Mouse (Mus musculus) liver, embryonic 12.5 days (tissue): Measurements from ENCODE around the gene Actl7b. TPM values are rescaled to one million over a fixed set of nuclear protein-coding genes. Genes with fewer than 3 reads are reported as not detected.

Experiments
- ATAC-seq: fragments of 200-750 bp; cut with Nextera tagmentation; 2 replicates; pipeline ENCODE4 v1.8.0; 2017; ENCODE audit warnings: moderate number of reproducible peaks, mild to moderate bottlenecking, moderate library complexity
- H3K27ac ChIP-seq: fragments of 300-500 bp; sonication (generic); 2 replicates; pipeline ENCODE4 v1.5.1; 2016; ENCODE audit warnings: mild to moderate bottlenecking
- H3K27me3 ChIP-seq: fragments of 300-500 bp; sonication (generic); replicated peaks from 2 replicates; pipeline ENCODE4 v1.6.1; 2016; ENCODE audit warnings: mild to moderate bottlenecking, moderate library complexity
- H3K36me3 ChIP-seq: fragments of 300-500 bp; sonication (generic); 2 replicates; pipeline ENCODE4 v1.6.1; 2016; ENCODE audit warnings: mild to moderate bottlenecking, moderate library complexity
- H3K4me1 ChIP-seq: fragments of 300-500 bp; sonication (generic); 2 replicates; pipeline ENCODE4 v1.6.1; 2016
- H3K4me2 ChIP-seq: fragments of 300-500 bp; sonication (generic); 2 replicates; pipeline ENCODE4 v1.6.1; 2016; ENCODE audit warnings: mild to moderate bottlenecking, moderate library complexity
- H3K4me3 ChIP-seq: fragments of 300-500 bp; sonication (generic); 2 replicates; pipeline ENCODE4 v1.5.1; 2016; ENCODE audit warnings: mild to moderate bottlenecking, moderate library complexity
- H3K9ac ChIP-seq: fragments of 300-500 bp; sonication (generic); 2 replicates; pipeline ENCODE4 v1.6.1; 2016; ENCODE audit warnings: mild to moderate bottlenecking, moderate library complexity
- H3K9me3 ChIP-seq: fragments of 300-500 bp; sonication (generic); replicated peaks from 2 replicates; pipeline ENCODE4 v1.6.1; 2016; ENCODE audit warnings: mild to moderate bottlenecking, moderate library complexity
- WGBS: fragments of 180-500 bp; shearing (Covaris S2); methylation state at CpG from one replicate; pipeline ENCODE4 v1.1.7; 2016; ENCODE audit not compliant: insufficient replicate concordance; 5-methylcytosine and 5-hydroxymethylcytosine counted together
- polyA plus RNA-seq: library from polyadenylated mRNA; unstranded; fragments of >200 nt; fragmentation: Nextera tagmentation; extraction: Ambion mirVana; gene quantifications from 2 replicates; pipeline ENCODE4 v1.2.1, GENCODE M21; 2016

Gene Actl7b
- not detected in 2 replicates for polyA plus RNA-seq

DNA sequence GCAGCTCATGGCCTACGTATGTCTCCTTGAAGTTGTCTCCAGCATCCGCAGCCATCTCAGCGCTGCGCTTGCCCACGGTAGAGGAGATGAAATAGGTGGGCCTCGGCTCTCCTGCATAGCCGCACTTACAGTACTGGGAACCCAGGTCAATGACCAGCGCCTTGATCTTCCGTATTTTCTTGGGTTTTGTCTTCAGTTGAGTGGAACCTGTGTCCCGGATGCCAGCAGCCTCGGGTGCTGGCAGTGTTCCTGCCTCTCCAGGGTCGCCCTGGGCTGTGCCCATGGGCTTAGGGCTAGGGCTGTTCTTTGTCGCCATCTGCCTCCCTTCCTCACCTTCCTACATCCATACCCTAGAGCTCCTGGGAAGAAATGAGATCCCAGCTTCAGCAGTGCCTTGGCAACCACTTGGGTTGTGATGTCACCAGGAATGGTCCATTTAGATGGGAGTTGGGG is at the start of gene Actl7b:
Actl7b (minus strand) TSS at position 403 of the 453 bp plus-strand sequence.
- no peak for ATAC-seq
- Histone ChIP-seq H3K4me1 (no peaks in the 10 kb centered on the region), H3K27me3 (no peaks in the 10 kb centered on the region), H3K9me3 (no peaks in the 10 kb centered on the region), H3K36me3 (peaks cover 20% of the 10 kb centered on the region), H3K27ac (no peak within 1 kb of the TSS), H3K4me3 (no peak within 1 kb of the TSS), H3K4me2 (no peak within 1 kb of the TSS), H3K9ac (no peak within 1 kb of the TSS)
- WGBS, result 86% methylated on average over 13 of the region's 13 CpGs

DNA sequence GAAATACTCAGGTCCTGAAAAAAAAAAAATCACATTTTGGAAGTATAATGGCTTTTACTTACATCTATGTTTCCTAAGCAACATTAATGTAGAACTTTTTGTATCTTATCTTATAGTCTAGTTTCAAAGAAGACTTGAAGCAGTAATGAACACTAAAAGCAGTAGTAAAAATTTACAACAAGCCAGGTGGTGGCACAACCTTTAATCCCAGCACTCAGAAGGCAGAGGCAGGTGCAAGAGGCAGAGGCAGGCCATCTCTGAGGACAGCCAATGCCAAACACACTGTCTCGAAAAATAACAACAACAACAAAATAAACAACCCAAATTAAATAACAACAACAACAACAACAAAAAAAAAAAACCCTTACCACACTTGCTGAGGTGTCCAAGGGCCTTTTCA is 29.8 kb upstream of the Actl7b start:
- H3K4me3 ChIP-seq, result no peak overlapping the region
- no peak overlapping the region for H3K9ac ChIP-seq
- H3K4me2 ChIP-seq, result no peak overlapping the region
- H3K36me3 ChIP-seq, result peaks cover 91% of the 10 kb centered on the region
- H3K27ac ChIP-seq, result no peak overlapping the region
- no peak for ATAC-seq
- 59% methylated on average over 1 of the region's 1 CpGs for WGBS
- H3K9me3 ChIP-seq, result no peaks in the 10 kb centered on the region
- no peaks in the 10 kb centered on the region for H3K27me3 ChIP-seq
- H3K4me1 ChIP-seq, result no peaks in the 10 kb centered on the region

DNA sequence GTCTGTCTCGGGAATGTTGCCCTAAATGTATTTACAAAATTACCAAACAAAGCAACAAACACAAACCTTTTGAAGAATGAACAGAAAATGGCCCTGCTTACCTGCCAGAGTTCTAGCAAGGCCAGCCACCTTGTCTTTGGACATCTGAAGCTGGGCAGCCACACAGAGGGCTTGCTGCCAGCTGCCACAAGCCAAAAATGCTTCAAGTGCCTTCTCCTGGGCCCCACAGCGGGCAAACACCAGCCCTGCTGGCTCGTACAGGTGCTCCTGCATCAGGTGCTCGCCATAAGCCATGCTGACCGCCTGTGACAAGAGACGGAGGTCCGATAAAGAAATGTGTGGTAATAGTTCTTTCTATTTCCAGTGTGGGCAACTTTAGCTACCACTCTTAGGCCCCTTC is 27.7 kb upstream of the Actl7b start:
- H3K36me3 ChIP-seq, result peaks cover 95% of the 10 kb centered on the region
- H3K4me3 ChIP-seq, result no peak overlapping the region

DNA sequence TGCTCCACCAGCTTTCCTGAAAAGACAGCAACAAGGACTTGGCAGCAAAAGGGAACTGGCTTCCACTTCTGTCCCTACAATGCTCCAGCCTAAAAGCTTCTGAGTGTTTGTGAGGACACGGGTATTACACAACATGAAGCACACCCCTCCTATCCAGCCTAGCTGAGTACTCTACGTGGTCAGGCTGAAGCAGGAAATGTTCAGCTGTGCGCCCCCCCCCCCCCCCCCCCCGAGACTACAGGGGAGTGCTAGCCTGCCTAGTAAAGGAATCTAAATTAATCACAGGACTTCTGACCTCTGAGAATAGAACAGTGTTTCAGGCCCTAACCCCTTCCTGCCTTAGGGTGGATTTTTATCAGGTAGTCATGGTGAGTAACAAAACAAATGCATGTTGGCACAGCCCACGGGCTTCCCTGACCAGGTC is 26.6 kb upstream of the Actl7b start:
- ATAC-seq, result no peak
- 55% methylated on average over 5 of the region's 5 CpGs for WGBS
- no peak overlapping the region for H3K4me2 ChIP-seq
- H3K27ac ChIP-seq, result no peak overlapping the region
- H3K9me3 ChIP-seq, result no peaks in the 10 kb centered on the region
- no peaks in the 10 kb centered on the region for H3K27me3 ChIP-seq
- peaks cover 90% of the 10 kb centered on the region for H3K36me3 ChIP-seq
- H3K4me1 ChIP-seq, result no peaks in the 10 kb centered on the region
- no peak overlapping the region for H3K4me3 ChIP-seq
- H3K9ac ChIP-seq, result no peak overlapping the region

More for the DNA sequence above, 27.7 kb upstream of the Actl7b start:
- Histone ChIP-seq H3K9ac (no peak overlapping the region), H3K4me2 (no peak overlapping the region), H3K27me3 (no peaks in the 10 kb centered on the region), H3K9me3 (no peaks in the 10 kb centered on the region), H3K27ac (no peak overlapping the region), H3K4me1 (no peaks in the 10 kb centered on the region)
- ATAC-seq, result no peak
- WGBS, result 77% methylated on average over 7 of the region's 7 CpGs

DNA sequence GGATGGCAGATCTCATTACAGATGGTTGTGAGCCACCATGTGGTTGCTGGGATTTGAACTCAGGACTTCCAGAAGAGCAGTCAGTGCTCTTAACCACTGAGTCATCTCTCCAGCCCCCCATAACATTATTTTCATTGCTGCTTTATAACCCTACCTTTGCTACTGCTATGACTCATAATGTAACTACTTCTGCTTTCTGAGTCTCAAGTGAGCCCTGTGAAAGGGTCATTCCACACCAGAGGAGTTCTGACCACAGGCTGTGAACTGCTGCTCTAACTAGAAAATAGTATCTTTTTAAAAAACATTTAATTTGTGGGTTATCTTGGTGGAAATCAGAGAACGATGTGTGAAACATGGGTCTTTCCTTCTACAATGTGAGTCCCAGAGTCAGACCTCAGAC is 16.4 kb upstream of the Actl7b start:
- Histone ChIP-seq H3K4me1 (no peaks in the 10 kb centered on the region), H3K9me3 (no peaks in the 10 kb centered on the region), H3K27ac (no peak overlapping the region), H3K36me3 (peaks cover 100% of the 10 kb centered on the region), H3K9ac (no peak overlapping the region), H3K4me2 (no peak overlapping the region), H3K4me3 (no peak overlapping the region), H3K27me3 (no peaks in the 10 kb centered on the region)
- ATAC-seq, result no peak
- 88% methylated on average over 1 of the region's 1 CpGs for WGBS

DNA sequence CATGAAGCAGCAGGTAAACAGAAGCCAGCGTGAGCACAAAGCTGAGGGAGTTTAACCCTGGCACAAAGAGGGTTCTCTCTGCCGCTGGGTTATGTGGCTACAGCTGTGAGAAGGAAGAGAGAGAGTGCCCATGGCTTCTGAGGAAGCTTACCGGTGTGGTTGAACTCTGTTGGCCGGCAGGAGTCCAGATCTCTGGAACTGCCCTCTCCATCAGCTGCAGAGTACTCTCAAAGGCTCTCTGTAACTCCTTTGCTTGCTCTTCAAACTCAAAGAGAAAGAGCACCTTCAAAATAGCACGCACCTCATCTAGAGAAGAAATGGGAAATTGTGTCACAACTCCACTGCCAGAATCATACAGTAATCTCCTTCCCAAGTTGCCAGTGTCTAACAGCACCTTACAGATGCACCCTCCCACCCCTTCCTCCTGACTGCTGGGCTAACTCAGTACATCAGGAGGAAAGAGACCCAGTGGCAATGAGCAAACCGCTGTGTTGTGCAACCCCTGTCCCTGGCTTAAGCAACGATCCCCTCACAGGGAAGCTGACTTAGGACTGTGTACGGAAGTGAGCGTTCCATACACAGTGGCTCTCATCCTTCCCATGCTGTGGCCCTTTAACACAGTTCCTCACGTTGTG is 15.8 kb upstream of the Actl7b start:
- Histone ChIP-seq H3K9me3 (no peaks in the 10 kb centered on the region), H3K4me1 (no peaks in the 10 kb centered on the region), H3K4me3 (no peak overlapping the region), H3K9ac (no peak overlapping the region), H3K36me3 (peaks cover 96% of the 10 kb centered on the region), H3K4me2 (no peak overlapping the region), H3K27me3 (no peaks in the 10 kb centered on the region), H3K27ac (no peak overlapping the region)
- 85% methylated on average over 10 of the region's 10 CpGs for WGBS
- ATAC-seq, result peak; percentile 51; the same call in 1 of the 2 replicates

DNA sequence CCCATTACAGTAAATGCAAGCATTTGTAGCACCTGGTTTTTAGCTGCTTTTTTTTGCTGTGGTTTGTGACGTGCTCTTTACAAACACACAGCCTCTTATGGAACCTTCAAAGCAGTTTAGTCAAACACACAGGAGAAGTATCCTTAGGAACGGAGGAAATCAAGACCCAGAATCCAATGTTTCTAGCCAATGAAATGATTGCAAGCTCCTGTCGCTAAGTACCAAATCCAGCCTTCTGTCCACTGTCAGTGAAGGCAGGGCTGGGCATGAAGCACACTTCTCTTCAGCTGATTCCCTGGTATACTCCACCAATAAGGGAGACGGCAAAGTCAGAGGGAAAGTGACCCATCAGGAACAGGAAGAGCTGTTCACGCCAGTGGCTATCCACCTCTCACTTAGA is 14.8 kb upstream of the Actl7b start:
- Histone ChIP-seq H3K4me1 (no peaks in the 10 kb centered on the region), H3K27me3 (no peaks in the 10 kb centered on the region), H3K9ac (no peak overlapping the region), H3K4me3 (no peak overlapping the region), H3K9me3 (no peaks in the 10 kb centered on the region), H3K27ac (no peak overlapping the region), H3K36me3 (peaks cover 96% of the 10 kb centered on the region), H3K4me2 (no peak overlapping the region)
- WGBS, result 88% methylated on average over 5 of the region's 5 CpGs
- ATAC-seq, result no peak

DNA sequence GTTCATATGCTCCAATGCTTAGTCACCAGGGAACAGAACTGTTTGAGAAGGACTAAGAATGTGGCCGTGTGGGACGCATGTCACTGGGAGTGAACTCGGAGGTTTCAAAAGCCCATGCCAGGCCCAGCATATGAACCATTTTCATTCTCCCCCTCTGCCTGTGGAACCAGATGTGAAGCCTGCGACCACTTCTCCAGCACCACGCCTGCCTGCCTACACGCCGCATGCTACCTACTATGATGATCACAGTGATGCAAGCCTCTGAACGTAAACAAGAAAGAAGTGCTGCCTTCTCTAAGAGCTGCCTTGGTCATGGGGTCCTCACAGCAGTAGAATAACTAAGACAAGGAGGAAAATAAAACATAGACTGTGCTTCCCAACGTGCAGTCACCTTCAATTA is 6.2 kb upstream of the Actl7b start:
- Histone ChIP-seq H3K9me3 (no peaks in the 10 kb centered on the region), H3K4me1 (no peaks in the 10 kb centered on the region), H3K27ac (no peak overlapping the region), H3K4me3 (no peak overlapping the region), H3K4me2 (no peak overlapping the region), H3K36me3 (peaks cover 74% of the 10 kb centered on the region), H3K9ac (no peak overlapping the region), H3K27me3 (no peaks in the 10 kb centered on the region)
- ATAC-seq, result no peak
- 82% methylated on average over 9 of the region's 9 CpGs for WGBS

DNA sequence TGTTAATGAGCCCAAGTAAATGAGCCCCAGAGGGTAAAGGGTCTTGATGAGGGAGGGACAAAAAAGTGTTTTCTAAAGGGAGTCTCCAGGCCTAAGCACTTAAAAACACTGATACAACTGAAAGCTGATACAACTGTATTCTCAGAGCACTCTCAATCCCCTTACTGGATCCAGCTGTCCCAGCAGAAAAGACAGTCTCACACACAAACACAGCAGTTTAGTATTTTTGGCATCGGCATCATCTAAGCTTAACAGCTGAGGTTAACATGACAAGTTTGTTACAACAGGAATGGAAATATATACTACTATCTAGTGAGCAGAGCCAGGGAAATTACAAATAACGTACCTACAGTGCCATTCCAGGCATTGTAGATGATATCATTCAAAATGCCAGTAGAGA is 5.1 kb upstream of the Actl7b start:
- H3K27ac ChIP-seq, result no peak overlapping the region
- no peaks in the 10 kb centered on the region for H3K27me3 ChIP-seq
- H3K4me1 ChIP-seq, result no peaks in the 10 kb centered on the region
- no peak overlapping the region for H3K9ac ChIP-seq
- H3K4me3 ChIP-seq, result no peak overlapping the region
- peaks cover 65% of the 10 kb centered on the region for H3K36me3 ChIP-seq
- ATAC-seq, result no peak
- 81% methylated on average over 2 of the region's 2 CpGs for WGBS
- no peak overlapping the region for H3K4me2 ChIP-seq
- H3K9me3 ChIP-seq, result no peaks in the 10 kb centered on the region

DNA sequence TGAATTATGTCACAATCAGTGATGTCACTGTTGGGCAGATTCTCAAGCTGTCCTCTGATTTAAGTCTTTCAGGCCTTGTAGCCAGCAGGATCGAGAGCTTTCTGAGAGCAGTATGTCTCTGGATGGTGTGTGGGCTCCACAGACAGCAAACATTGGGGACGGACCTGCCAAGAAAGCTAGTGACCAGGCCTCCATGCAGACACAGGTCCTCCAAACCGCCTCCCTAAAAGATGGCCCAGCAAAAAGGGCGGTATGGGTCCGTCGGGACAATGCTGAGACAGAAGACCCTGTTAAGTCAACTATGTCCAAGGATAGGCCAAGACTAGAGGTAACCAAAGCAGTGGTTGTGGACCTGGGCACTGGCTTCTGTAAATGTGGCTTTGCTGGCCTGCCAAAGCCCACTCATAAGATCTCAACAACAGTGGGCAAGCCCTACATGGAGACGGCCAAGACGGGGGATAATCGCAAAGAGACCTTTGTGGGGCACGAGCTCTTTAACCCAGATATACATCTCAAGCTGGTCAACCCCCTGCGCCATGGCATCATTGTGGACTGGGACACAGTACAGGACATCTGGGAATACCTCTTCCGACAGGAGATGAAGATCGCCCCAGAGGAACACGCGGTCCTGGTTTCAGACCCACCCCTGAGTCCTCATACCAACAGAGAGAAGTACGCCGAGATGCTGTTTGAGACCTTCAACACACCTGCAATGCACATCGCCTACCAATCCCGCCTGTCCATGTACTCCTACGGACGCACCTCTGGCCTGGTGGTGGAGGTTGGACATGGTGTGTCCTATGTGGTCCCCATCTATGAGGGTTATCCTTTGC is 2.3 kb upstream of the Actl7b start, which contains the start of gene Actl7a:
Actl7a (plus strand) TSS at position 51 of the 833 bp plus-strand sequence.
- H3K27ac ChIP-seq, result no peak within 1 kb of the TSS
- H3K9me3 ChIP-seq, result no peaks in the 10 kb centered on the region
- H3K9ac ChIP-seq, result no peak within 1 kb of the TSS
- WGBS, result 87% methylated on average over 21 of the region's 21 CpGs
- ATAC-seq, result no peak
- H3K4me3 ChIP-seq, result no peak within 1 kb of the TSS
- H3K27me3 ChIP-seq, result no peaks in the 10 kb centered on the region
- no peak within 1 kb of the TSS for H3K4me2 ChIP-seq
- H3K36me3 ChIP-seq, result peaks cover 40% of the 10 kb centered on the region
- no peaks in the 10 kb centered on the region for H3K4me1 ChIP-seq

DNA sequence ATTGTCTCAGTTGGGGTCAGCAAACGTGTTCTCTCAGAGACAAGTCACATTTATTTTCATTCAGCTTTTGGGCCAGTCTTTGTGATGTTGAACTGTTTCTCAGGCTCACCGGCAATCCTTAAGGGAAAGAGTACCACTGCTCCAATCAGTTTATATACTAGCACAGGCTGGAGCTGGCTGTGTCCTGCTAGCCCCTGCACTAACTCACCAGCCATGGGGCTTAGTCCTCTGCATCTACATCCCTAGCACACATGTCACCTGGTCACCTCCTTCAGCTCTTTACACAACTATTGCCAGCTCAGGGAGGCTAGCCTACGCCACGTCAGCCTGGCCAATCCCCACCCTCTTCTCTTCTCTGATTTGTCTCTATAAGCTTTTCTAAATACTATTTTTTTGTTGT is 1.5 kb upstream of the Actl7b start:
- WGBS, result 69% methylated on average over 4 of the region's 4 CpGs
- ATAC-seq, result no peak
- no peak overlapping the region for H3K4me3 ChIP-seq
- H3K9ac ChIP-seq, result no peak overlapping the region
- no peaks in the 10 kb centered on the region for H3K9me3 ChIP-seq
- no peak overlapping the region for H3K4me2 ChIP-seq
- peaks cover 35% of the 10 kb centered on the region for H3K36me3 ChIP-seq
- no peaks in the 10 kb centered on the region for H3K4me1 ChIP-seq
- H3K27ac ChIP-seq, result no peak overlapping the region
- no peaks in the 10 kb centered on the region for H3K27me3 ChIP-seq

DNA sequence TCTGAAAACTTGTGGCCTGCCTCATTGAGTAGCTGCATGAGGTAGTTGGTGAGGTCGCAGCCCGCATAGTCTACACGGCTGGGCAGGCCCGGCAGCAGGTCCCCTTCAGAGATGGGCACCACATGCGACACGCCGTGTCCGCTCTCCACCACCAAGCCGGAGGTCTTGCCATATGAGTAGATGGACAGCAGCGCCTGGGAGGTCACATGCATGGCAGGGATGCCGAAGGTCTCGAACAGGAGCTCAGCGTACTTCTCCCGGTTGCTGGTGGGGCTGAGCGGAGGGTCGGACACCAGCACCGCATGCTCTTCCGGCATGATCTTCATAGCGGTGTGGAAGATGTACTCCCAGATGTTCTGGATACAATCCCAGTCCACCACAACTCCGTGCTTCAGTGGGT is 632 bp downstream of the Actl7b start:
- no peak overlapping the region for H3K4me2 ChIP-seq
- no peak overlapping the region for H3K9ac ChIP-seq
- 85% methylated on average over 20 of the region's 20 CpGs for WGBS
- H3K9me3 ChIP-seq, result no peaks in the 10 kb centered on the region
- H3K4me1 ChIP-seq, result no peaks in the 10 kb centered on the region
- H3K36me3 ChIP-seq, result peaks cover 15% of the 10 kb centered on the region
- H3K4me3 ChIP-seq, result no peak overlapping the region
- H3K27ac ChIP-seq, result no peak overlapping the region
- no peak; the same call in 1 of the 2 replicates for ATAC-seq
- H3K27me3 ChIP-seq, result no peaks in the 10 kb centered on the region
